Mouse (Mus musculus) layer of hippocampus, postnatal 14 days (tissue): Measurements from ENCODE around the gene Lin37. TPM values are rescaled to one million over a fixed set of nuclear protein-coding genes. Genes with fewer than 3 reads are reported as not detected.

Experiments
- DNase-seq, 2 experiments: peaks; one replicate each; pipeline ENCODE4 v3.0.0; 2021 to 2022; ENCODE audit warnings: low spot score in 2 of 2, mixed read lengths in 1 of 2
- total RNA-seq, 2 experiments: library from RNA; stranded (reverse); gene quantifications; 2 replicates each; pipeline ENCODE4 v1.2.3; 2021

Gene Lin37
- total RNA-seq, 2 experiments from 2014 or later, result 34.1 to 43.4 TPM

- DNase-seq, result peak; percentile 37 to 70
Measured at GRCm38 (mm10) chr7:30587842-30588667, 28.4 kb upstream of the Lin37 start.

GRCm38 (mm10) chr7:30586455-30587020 lies 26.9 kb upstream of the Lin37 start:
- DNase-seq, result no peak

- no peak for DNase-seq
Measured at GRCm38 (mm10) chr7:30585170-30585569, 25.5 kb upstream of the Lin37 start.

- no peak for DNase-seq
Measured at GRCm38 (mm10) chr7:30584339-30584738, 24.7 kb upstream of the Lin37 start.

- no peak for DNase-seq
Measured at GRCm38 (mm10) chr7:30581547-30581946, 21.9 kb upstream of the Lin37 start.

GRCm38 (mm10) chr7:30579950-30580349 lies 20.3 kb upstream of the Lin37 start:
- DNase-seq, result no peak

GRCm38 (mm10) chr7:30572969-30573368 lies 13.3 kb upstream of the Lin37 start:
- DNase-seq, result no peak

GRCm38 (mm10) chr7:30572389-30572788 lies 12.8 kb upstream of the Lin37 start:
- no peak for DNase-seq

GRCm38 (mm10) chr7:30567555-30567954 lies 7.9 kb upstream of the Lin37 start:
- no peak for DNase-seq

GRCm38 (mm10) chr7:30566033-30566432 lies 6.4 kb upstream of the Lin37 start:
- DNase-seq, result no peak

- no peak for DNase-seq
Measured at GRCm38 (mm10) chr7:30564970-30565571, 5.4 kb upstream of the Lin37 start, which contains the start of gene Igflr1. TSS of gene Igflr1 (plus strand) at chr7:30565427.

GRCm38 (mm10) chr7:30563906-30564280 lies 4.3 kb upstream of the Lin37 start:
- no peak for DNase-seq

GRCm38 (mm10) chr7:30563117-30563905 lies 3.7 kb upstream of the Lin37 start, which contains the start of the genes U2af1l4, Gm49396 and Psenen:
TSS of gene U2af1l4 (plus strand) at chr7:30563301.
TSS of gene Gm49396 (plus strand) at chr7:30563344.
TSS of gene Psenen (minus strand) at chr7:30563627.
- peak; percentile 94 to 99 for DNase-seq

- DNase-seq, result no peak
Measured at GRCm38 (mm10) chr7:30562526-30563116, 3.0 kb upstream of the Lin37 start.

GRCm38 (mm10) chr7:30560296-30560695 lies 658 bp upstream of the Lin37 start:
- no peak for DNase-seq

GRCm38 (mm10) chr7:30558656-30559442 lies 789 bp downstream of the Lin37 start:
- no peak for DNase-seq

- no peak for DNase-seq
Measured at GRCm38 (mm10) chr7:30557901-30558514, 1.6 kb downstream of the Lin37 start.

GRCm38 (mm10) chr7:30556894-30557536 lies 2.6 kb downstream of the Lin37 start:
- DNase-seq, result no peak
